Mouse (Mus musculus) heart, adult 2 months (tissue): Measurements from ENCODE around the gene Ube2v1. TPM values are rescaled to one million over a fixed set of nuclear protein-coding genes. Genes with fewer than 3 reads are reported as not detected.

Experiments
- DNase-seq, 2 experiments: peaks; one replicate each; pipeline ENCODE4 v3.0.0; 2021
- H3K27ac ChIP-seq: fragments of 200-600 bp; 2 replicates; pipeline ENCODE4 v1.8.1; 2022
- H3K27me3 ChIP-seq: fragments of 200-500 bp; 2 replicates; pipeline ENCODE4 v1.6.1; 2012; ENCODE audit warnings: mild to moderate bottlenecking, low read length, inconsistent platforms, mixed read lengths; ENCODE audit not compliant: control insufficient read depth, insufficient read depth
- H3K36me3 ChIP-seq: fragments of 200-500 bp; 2 replicates; pipeline ENCODE4 v1.6.1; 2012; ENCODE audit warnings: low read length, inconsistent platforms; ENCODE audit not compliant: control insufficient read depth, insufficient read depth
- H3K4me1 ChIP-seq: fragments of 200-500 bp; 2 replicates; pipeline ENCODE4 v1.6.1; 2011; ENCODE audit warnings: low read length; ENCODE audit not compliant: control insufficient read depth, insufficient read depth
- H3K4me3 ChIP-seq: fragments of 200-600 bp; 2 replicates; pipeline ENCODE4 v1.8.1; 2022
- H3K79me2 ChIP-seq: fragments of 200-500 bp; replicated peaks from 2 replicates; pipeline ENCODE4 v1.6.1; 2012; ENCODE audit warnings: mild to moderate bottlenecking, inconsistent platforms, low read length, moderate library complexity, mixed read lengths; ENCODE audit not compliant: control insufficient read depth, insufficient read depth
- H3K9ac ChIP-seq: fragments of 200-500 bp; 2 replicates; pipeline ENCODE4 v1.6.1; 2012; ENCODE audit warnings: low read depth, mild to moderate bottlenecking, control low read depth, inconsistent platforms, low read length, mixed read lengths
- CTCF ChIP-seq: fragments of 200-600 bp; IDR thresholded peaks from 2 replicates; pipeline ENCODE4 v1.8.1; 2022; ENCODE audit warnings: antibody characterized with exemption, mild to moderate bottlenecking, moderate library complexity
- EP300 ChIP-seq: fragments of 200-500 bp; IDR thresholded peaks from 2 replicates; pipeline ENCODE4 v1.6.1; 2011; ENCODE audit warnings: low read depth, low read length, control low read depth; ENCODE audit not compliant: insufficient read depth
- POLR2A ChIP-seq: fragments of 200-500 bp; IDR thresholded peaks from 2 replicates; pipeline ENCODE4 v1.6.1; 2011; ENCODE audit warnings: mild to moderate bottlenecking, low read depth, low read length, control low read depth; ENCODE audit not compliant: insufficient read depth
- WGBS: fragments of 180-500 bp; shearing (Covaris S2); methylation state at CpG from one replicate; pipeline ENCODE4 v1.1.7; 2018; 5-methylcytosine and 5-hydroxymethylcytosine counted together
- intact Hi-C: fragments of 180-260 bp; cut with DNase I; formaldehyde crosslinking; loops from one replicate; pipeline ENCODE4 v1.15.1; 2025
- polyA plus RNA-seq: library from polyadenylated mRNA; depleted of rRNA; stranded (reverse); fragments of >200 nt; gene quantifications from 2 replicates; pipeline ENCODE4 v1.2.3, GENCODE M21; 2012
- total RNA-seq, 2 experiments: library from RNA; stranded (reverse); gene quantifications; 2 replicates each; pipeline ENCODE4 v1.2.3; 2021

The Ube2v1 gene
- total and polyA plus RNA-seq, 3 experiments: 101 to 121 (median 118) TPM

DNA sequence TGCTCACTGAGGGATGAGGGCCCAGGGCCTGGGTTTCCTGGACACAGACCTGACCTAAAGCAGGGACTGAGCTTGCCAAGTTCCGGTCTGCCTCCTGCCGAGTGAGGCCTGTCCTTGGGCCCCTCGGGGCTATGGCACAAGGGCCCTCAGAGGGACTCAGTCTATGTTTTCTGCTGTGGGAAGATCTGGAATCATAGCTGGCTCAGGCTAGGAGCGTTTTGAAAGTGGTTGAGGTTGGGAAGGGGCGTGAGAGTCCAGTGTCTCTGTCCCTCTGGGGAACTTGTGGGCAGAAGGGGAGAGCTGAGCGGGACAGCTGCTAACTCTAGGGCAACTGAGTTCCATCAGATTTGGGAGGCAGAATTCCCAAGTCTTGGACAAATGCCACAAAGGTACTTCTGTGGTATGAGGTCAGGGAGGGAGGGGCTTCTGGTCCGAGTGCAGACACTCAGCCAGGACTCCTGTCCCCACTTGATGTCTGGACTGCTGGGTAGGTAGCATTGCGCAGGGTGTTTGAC lies 31.4 kb downstream of the Ube2v1 start:
- H3K9ac ChIP-seq: no peak overlapping the region
- peaks cover 7% of the 10 kb centered on the region for H3K4me1 ChIP-seq
- no peaks in the 10 kb centered on the region for H3K36me3 ChIP-seq
- DNase-seq: no peak
- 76% methylated on average over 8 of the region's 8 CpGs for WGBS
- no peaks in the 10 kb centered on the region for H3K27me3 ChIP-seq
- intact Hi-C loops: no loop called here
- H3K79me2 ChIP-seq: no peaks in the 10 kb centered on the region
- H3K27ac ChIP-seq: no peak overlapping the region
- H3K4me3 ChIP-seq: no peak overlapping the region
- TF ChIP-seq EP300 (no peak), POLR2A (no peak), CTCF (no peak)

DNA sequence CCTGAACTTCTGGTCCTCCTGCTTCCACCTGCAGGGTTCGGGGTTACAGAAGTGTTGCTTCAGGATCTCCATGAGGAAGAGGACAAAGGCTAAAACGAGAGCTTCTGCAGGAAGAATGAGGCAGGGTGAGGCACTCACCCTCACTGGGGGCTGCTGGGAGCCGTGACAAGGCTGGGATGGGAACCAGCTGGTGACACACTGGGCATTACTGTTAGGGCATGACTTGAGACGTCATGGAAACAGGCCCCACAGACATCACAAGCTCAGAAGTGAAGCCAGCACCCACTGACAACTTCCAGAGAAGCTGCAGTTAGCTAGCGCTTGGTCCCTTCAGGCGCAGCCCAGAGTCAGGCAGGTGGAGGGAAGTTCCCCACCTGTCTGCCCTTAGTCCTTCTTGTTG lies 32.0 kb downstream of the Ube2v1 start:
- TF ChIP-seq POLR2A (no peak), EP300 (no peak), CTCF (no peak)
- Histone ChIP-seq H3K4me3 (no peak overlapping the region), H3K9ac (no peak overlapping the region), H3K27ac (no peak overlapping the region), H3K36me3 (no peaks in the 10 kb centered on the region), H3K4me1 (peaks cover 11% of the 10 kb centered on the region), H3K79me2 (no peaks in the 10 kb centered on the region), H3K27me3 (no peaks in the 10 kb centered on the region)
- DNase-seq: no peak
- intact Hi-C loops: loop anchor here (5.0 kb wide), 1 partner anchor 38 kb away; no protein-coding TSS in a partner anchor
- 87% methylated on average over 6 of the region's 6 CpGs for WGBS

DNA sequence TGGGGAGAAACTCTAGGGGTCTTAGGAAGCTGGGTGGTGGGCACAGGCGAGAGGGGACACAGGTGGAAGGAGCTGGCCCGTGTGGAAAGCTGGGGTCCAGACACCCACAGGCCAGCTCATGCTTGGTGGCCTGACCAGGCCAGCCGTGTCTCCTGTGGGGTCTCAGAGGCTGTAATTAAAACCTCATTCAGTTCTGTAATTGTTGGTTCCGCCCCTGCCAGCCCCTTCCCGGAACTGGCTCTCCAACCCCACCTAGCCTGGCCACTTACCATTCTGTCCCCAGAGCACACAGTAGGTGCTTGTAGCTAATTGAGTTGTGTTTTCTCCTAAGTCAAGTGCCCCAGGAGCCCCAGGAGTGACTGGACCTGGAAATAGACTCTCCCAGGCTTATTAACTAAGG lies 32.7 kb downstream of the Ube2v1 start:
- Histone ChIP-seq H3K79me2 (no peaks in the 10 kb centered on the region), H3K36me3 (no peaks in the 10 kb centered on the region), H3K4me1 (peaks cover 14% of the 10 kb centered on the region), H3K27ac (no peak overlapping the region), H3K4me3 (no peak overlapping the region), H3K27me3 (no peaks in the 10 kb centered on the region), H3K9ac (no peak overlapping the region)
- no peak for DNase-seq
- intact Hi-C loops: loop anchor here (5.0 kb wide), 1 partner anchor 37 kb away; no protein-coding TSS in a partner anchor
- WGBS: 96% methylated on average over 5 of the region's 5 CpGs
- no peak for TF ChIP-seq POLR2A
- TF ChIP-seq EP300: no peak
- TF ChIP-seq CTCF: no peak

GRCm38 (mm10) chr2:167597492-167598186 lies 34.3 kb downstream of the Ube2v1 start:
- peak overlapping the region; percentile 53; the same call in 1 of the 2 replicates for H3K27ac ChIP-seq
- H3K4me3 ChIP-seq: no peak overlapping the region
- H3K27me3 ChIP-seq: no peaks in the 10 kb centered on the region
- WGBS: 43% methylated on average over 40 of the region's 40 CpGs
- H3K9ac ChIP-seq: peak overlapping the region; percentile 35
- H3K4me1 ChIP-seq: peaks cover 22% of the 10 kb centered on the region
- intact Hi-C loops: loop anchor here (5.0 kb wide), 1 partner anchor 35 kb away; no protein-coding TSS in a partner anchor
- peak; percentile 65 to 74 for DNase-seq
- no peak for TF ChIP-seq EP300
- H3K36me3 ChIP-seq: no peaks in the 10 kb centered on the region
- H3K79me2 ChIP-seq: no peaks in the 10 kb centered on the region

DNA sequence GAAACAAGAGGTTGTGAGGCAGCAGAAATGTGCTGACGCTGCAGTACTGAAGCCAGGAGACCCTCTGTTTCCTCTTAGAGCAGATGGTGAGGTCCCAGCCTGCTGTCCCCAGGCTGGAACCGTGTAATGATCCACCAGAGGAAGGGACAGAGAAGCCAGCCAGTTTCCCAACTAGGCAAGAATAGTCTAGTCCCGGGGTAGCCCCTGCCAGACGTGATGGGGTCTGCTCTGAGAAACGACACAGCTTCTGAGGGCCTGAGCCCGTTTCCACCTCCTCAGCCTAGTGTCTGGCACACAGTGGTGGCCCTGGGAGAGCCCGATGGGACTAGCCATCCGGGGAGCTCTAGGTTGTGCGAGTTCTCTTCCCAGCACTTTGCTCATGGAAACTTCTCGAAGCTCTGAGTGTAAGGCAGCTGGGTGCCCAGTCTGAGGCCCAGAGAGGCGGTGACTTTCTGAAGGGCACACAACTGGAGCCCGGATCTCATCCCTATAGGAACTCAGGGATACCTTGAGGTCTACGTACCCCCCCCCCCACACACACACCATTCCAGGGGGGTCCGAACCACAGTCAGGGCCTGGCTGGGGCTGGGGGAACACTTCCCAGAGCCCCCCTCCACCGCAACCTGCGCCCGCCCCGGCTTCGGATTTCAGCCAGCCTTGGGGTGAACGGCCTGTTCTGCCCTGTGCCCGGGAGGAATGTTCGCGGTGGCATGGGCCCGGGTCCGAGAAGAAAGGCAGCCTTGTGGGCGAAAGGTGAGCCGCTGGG lies 35.0 kb downstream of the Ube2v1 start:
- no peaks in the 10 kb centered on the region for H3K27me3 ChIP-seq
- H3K9ac ChIP-seq: peak overlapping the region; percentile 35
- TF ChIP-seq EP300: no peak
- TF ChIP-seq POLR2A: no peak
- TF ChIP-seq CTCF: no peak
- H3K4me3 ChIP-seq: no peak overlapping the region
- DNase-seq: peak in 1 of 2 experiments; percentile 39
- WGBS: 55% methylated on average over 27 of the region's 27 CpGs
- no peaks in the 10 kb centered on the region for H3K79me2 ChIP-seq
- H3K27ac ChIP-seq: peak overlapping the region; percentile 53
- H3K4me1 ChIP-seq: peaks cover 22% of the 10 kb centered on the region
- intact Hi-C loops: loop anchor here (5.0 kb wide), 1 partner anchor 35 kb away; no protein-coding TSS in a partner anchor
- no peaks in the 10 kb centered on the region for H3K36me3 ChIP-seq

GRCm38 (mm10) chr2:167596262-167596661 lies 35.6 kb downstream of the Ube2v1 start:
- H3K9ac ChIP-seq: peak overlapping the region; percentile 63; the same call in 1 of the 2 replicates
- no peak overlapping the region for H3K4me3 ChIP-seq
- H3K27ac ChIP-seq: peak overlapping the region; percentile 83
- 53% methylated on average over 3 of the region's 4 CpGs for WGBS
- intact Hi-C loops: loop anchor here (5.0 kb wide), 1 partner anchor 34 kb away; no protein-coding TSS in a partner anchor
- TF ChIP-seq POLR2A (no peak), CTCF (no peak), EP300 (no peak)
- H3K27me3 ChIP-seq: no peaks in the 10 kb centered on the region
- H3K36me3 ChIP-seq: no peaks in the 10 kb centered on the region
- DNase-seq: no peak
- no peaks in the 10 kb centered on the region for H3K79me2 ChIP-seq
- H3K4me1 ChIP-seq: peaks cover 21% of the 10 kb centered on the region
